Mouse (Mus musculus): ENCODE measurements around the gene Kitl. TPM values are rescaled to one million over a fixed set of nuclear protein-coding genes. Genes with fewer than 3 reads are reported as not detected.

The Kitl gene
- total RNA-seq, 2 experiments from 2014 or later = 49.8 to 61.9 TPM

DNA sequence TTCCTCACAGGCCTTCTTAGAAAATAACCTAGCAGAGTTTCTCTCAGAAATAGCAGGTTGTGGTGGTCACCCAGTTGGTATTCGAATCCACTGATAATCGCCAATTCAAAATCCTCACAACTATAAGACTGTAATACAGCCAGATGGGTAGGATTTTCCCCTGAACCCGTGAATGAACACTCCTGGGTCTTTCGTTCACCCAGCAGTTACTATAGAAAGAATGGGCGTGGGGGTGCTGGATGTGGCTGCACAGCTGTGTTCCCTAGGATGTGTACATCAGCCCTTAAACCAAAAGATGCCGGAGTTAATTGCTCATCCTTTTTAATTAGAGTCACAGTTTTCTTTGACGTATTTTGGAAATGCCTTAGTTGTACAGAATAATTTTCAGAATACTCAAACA lies 50.9 kb downstream of the Kitl start:
- intact Hi-C loops (cut with DNase I) = loop anchor here (5.0 kb wide), 1 partner anchor 49 kb away; the partner anchor contains the start of gene Kitl
- DNase-seq (ENCODE audit: low spot score in 2 of 2) = no peak

GRCm38 (mm10) chr10:100072641-100073040 lies 57.2 kb downstream of the Kitl start:
- no peak for DNase-seq (ENCODE audit: low spot score in 2 of 2)
- intact Hi-C loops (cut with DNase I) = no loop called here

DNA sequence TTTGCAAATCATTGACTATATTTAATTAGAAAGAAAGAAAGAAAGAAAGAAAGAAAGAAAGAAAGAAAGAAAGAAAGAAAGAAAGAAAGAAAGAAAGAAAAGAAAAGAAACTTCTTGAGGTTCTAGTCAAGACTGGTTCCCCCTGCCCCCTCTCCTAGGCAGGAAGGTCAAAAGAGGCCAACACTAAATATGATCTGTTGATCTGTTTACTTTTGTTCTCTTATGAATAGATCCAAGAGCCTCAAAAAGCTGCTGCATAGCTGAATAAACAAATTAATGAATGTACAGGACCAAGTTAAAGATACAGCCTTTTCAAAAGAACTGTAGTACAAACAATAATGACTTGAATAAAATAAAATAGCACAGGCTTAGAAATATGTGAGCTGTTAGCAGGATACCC lies 57.7 kb downstream of the Kitl start:
- no peak for DNase-seq (ENCODE audit: low spot score in 2 of 2)
- intact Hi-C loops (cut with DNase I) = no loop called here

GRCm38 (mm10) chr10:100101115-100101514 lies 85.7 kb downstream of the Kitl start:
- DNase-seq (ENCODE audit: low spot score in 2 of 2) = no peak
- intact Hi-C loops (cut with DNase I) = no loop called here

DNA sequence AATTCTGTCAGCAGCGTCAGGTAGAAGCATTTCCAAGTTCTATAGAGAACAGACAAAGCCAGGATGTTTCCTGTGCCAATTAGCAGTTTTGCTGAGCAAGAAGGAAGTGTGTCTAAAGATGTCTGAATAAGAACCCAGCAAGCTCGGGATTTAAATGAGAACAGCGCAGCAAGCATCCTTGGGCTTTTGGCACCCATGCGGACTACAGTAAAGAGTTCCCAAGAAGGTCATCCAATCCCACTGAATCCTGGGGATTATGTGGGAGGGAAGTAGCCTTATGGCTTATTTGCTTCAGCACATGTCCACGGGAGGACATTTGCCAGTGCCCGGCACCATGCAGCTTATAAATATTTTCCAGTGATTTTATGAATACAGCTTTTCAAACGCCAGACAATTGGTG lies 95.8 kb downstream of the Kitl start:
- DNase-seq (ENCODE audit: low spot score in 2 of 2) = no peak
- intact Hi-C loops (cut with DNase I) = no loop called here

DNA sequence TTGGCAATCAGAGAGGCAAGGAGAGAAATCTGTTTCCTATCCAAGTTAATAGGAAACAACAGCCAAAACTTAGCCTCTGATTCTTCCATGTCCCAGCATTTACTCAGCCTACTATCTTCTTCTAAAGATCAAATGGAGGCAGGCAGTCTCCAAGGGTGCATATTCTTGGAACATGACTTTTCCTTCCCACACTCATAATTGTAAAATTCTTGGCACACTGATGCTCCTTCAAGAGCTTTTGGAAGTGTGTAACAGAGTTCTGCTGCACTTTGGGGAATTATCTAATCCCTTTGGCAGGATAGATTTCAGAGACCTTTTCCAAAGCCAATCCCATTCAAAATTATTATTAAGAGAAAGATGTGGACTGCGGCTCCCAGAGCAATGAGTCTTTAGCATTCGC lies 100.1 kb downstream of the Kitl start:
- no peak for DNase-seq (ENCODE audit: low spot score in 2 of 2)
- intact Hi-C loops (cut with DNase I) = no loop called here

DNA sequence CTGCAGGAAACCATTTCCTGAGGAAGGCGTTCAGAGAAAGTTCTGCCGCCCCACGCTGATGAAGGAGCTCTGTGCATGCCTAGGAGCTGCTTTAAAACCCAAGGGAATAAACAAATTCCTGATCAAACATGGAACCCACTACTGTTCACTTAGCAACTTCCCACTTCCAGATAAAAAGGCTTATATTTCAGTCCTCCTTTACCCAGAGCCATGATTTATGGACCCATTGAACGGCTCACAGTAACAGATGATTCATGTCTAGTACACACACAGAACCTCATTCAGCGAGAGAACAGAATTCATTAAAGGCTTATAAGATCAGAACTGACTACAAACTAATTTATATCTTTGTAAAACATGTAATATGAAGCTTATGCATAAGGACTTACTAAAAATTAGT lies 109.0 kb downstream of the Kitl start:
- intact Hi-C loops (cut with DNase I) = no loop called here
- DNase-seq (ENCODE audit: low spot score in 2 of 2) = no peak

GRCm38 (mm10) chr10:100127837-100128743 lies 112.7 kb downstream of the Kitl start:
- no peak for DNase-seq (ENCODE audit: low spot score in 2 of 2)
- intact Hi-C loops (cut with DNase I) = no loop called here

GRCm38 (mm10) chr10:100131657-100132056 lies 116.2 kb downstream of the Kitl start:
- intact Hi-C loops (cut with DNase I) = no loop called here
- DNase-seq (ENCODE audit: low spot score in 2 of 2) = no peak

- intact Hi-C loops (cut with DNase I) = no loop called here
- DNase-seq (ENCODE audit: low spot score in 2 of 2) = no peak
Observed at GRCm38 (mm10) chr10:100132304-100132703, 116.9 kb downstream of the Kitl start.

DNA sequence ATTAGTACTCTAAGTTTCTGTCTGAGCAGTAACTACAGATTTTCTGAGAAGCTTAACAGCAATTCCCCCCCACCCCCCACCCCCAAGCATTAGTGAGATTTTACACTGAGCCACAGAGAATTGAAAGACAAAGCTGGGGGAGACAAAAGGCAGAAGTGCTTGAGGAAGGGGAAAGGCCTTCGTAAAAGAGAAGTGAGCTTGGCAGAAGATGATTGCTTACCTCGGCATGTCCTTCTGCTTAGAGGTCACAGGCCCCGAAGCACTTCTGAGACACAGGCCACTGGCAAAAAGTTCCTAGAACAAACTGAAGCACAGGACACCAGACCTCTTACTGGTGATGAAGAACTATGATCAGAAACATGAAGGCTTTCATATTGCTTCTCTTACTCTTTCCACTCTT lies 123.1 kb downstream of the Kitl start:
- intact Hi-C loops (cut with DNase I) = no loop called here
- no peak for DNase-seq (ENCODE audit: low spot score in 2 of 2)

DNA sequence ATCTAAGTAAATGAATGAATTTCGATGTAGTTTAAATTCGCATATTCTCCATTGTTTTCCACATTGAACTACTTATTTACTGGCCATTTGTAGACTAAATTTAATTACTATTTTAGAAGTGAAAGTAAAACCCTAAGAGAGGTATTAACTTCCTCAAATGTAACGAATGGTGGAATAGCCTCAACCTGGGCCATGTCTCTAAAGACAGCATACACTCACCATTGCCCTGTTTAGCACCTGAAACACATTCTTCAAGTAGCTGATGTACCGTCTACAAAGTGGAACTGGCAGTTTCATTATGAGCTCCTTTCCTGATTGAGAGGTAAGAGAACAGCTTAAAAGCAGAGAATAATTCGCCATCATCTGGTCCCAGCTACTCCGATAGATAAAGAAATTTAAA lies 132.7 kb downstream of the Kitl start:
- intact Hi-C loops (cut with DNase I) = no loop called here
- no peak for DNase-seq (ENCODE audit: low spot score in 2 of 2)

Small RNAs within 50 kb of the gene (microRNA-seq; reads per million reads assigned to microRNA genes)
- not detected for gene Gm22918
- gene Gm25287 = not detected
